Mouse (Mus musculus) liver, postnatal 0 days (tissue): ENCODE measurements around the gene Vps13a. TPM values are rescaled to one million over a fixed set of nuclear protein-coding genes. Genes with fewer than 3 reads are reported as not detected.

ENCODE experiments used
- ATAC-seq: fragments of 200-750 bp; cut with Nextera tagmentation; 2 replicates; pipeline ENCODE4 v1.8.0; 2017; ENCODE audit warnings: mild to moderate bottlenecking, moderate library complexity
- DNase-seq: peaks from one replicate; pipeline ENCODE4 v3.0.0-alpha.2; 2016
- H3K27ac ChIP-seq: fragments of 300-500 bp; sonication (generic); 2 replicates; pipeline ENCODE4 v1.5.1; 2014; ENCODE audit warnings: antibody characterized with exemption, moderate library complexity, mild to moderate bottlenecking, low read depth
- H3K27me3 ChIP-seq: fragments of 300-500 bp; sonication (generic); 2 replicates; pipeline ENCODE4 v1.6.1; 2014; ENCODE audit warnings: low read length, control low read depth, mixed read lengths; ENCODE audit not compliant: insufficient read depth
- H3K36me3 ChIP-seq: fragments of 300-500 bp; sonication (generic); replicated peaks from 2 replicates; pipeline ENCODE4 v1.6.1; 2014; ENCODE audit warnings: mild to moderate bottlenecking, control low read depth, low read length, moderate library complexity, mixed read lengths; ENCODE audit not compliant: insufficient read depth
- H3K4me1 ChIP-seq: fragments of 300-500 bp; sonication (generic); 2 replicates; pipeline ENCODE4 v1.6.1; 2014; ENCODE audit warnings: antibody characterized with exemption, mild to moderate bottlenecking, control low read depth; ENCODE audit not compliant: insufficient read depth
- H3K4me2 ChIP-seq: fragments of 300-500 bp; sonication (generic); 2 replicates; pipeline ENCODE4 v1.6.1; 2014; ENCODE audit warnings: low read depth, mild to moderate bottlenecking, low read length, moderate library complexity, mixed read lengths
- H3K4me3 ChIP-seq: fragments of 300-500 bp; sonication (generic); 2 replicates; pipeline ENCODE4 v1.5.1; 2014; ENCODE audit warnings: low read depth, low read length
- H3K9ac ChIP-seq: fragments of 300-500 bp; sonication (generic); replicated peaks from 2 replicates; pipeline ENCODE4 v1.6.1; 2014; ENCODE audit warnings: mild to moderate bottlenecking, moderate library complexity
- H3K9me3 ChIP-seq: fragments of 300-500 bp; sonication (generic); 2 replicates; pipeline ENCODE4 v1.6.1; 2016; ENCODE audit warnings: mild to moderate bottlenecking, control low read depth, low read length, mixed read lengths
- CTCF ChIP-seq: sonication (generic); IDR thresholded peaks from 2 replicates; pipeline ENCODE4 v1.5.1; 2016; ENCODE audit warnings: antibody characterized with exemption, low read depth
- EP300 ChIP-seq: IDR thresholded peaks from 2 replicates; pipeline ENCODE4 v1.6.1; 2016; ENCODE audit warnings: antibody characterized with exemption, low read depth, mild to moderate bottlenecking
- WGBS: fragments of 180-500 bp; shearing (Covaris S2); extraction: QIAGEN DNeasy Blood & Tissue Kit; methylation state at CpG from one replicate; pipeline ENCODE4 v1.1.7; 2014; ENCODE audit not compliant: insufficient replicate concordance; 5-methylcytosine and 5-hydroxymethylcytosine counted together
- polyA plus RNA-seq: library from polyadenylated mRNA; unstranded; fragments of >200 nt; fragmentation: Nextera tagmentation; extraction: Ambion mirVana; gene quantifications from 2 replicates; pipeline ENCODE4 v1.2.1, GENCODE M21; 2015

Vps13a gene
- polyA plus RNA-seq, 1 experiment from 2014 or later = 6.2 TPM

DNA sequence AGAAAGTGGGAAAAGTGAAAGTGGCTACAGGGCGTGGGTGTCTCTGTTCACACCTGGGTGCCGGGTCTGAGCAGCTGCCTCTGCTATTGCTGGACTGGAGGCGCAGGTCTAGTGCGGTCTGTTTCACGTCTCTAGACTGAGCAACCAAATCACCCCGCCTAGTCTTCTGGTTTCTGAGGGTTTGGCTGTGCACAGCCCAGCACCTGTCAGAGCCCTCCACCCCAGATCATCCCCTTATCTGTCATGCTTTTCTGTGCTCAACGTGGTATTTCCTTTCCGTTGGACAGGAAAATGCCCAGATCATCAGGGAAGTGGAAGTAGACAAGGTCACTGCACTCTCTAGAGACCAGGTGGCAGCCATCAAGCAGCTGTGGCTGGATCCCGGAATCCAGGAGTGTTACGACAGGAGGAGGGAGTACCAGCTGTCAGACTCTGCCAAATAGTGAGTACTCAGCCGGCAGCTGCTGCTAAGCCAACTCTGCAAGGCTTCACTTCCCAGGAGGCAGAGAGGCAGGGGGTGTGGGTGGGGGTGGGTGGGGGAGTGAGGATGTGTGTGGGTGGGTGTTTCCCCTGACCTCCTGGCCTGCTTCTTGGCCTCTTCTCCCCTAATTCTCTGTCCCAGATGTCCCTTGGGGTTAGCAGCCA is 182.0 kb downstream of the Vps13a start:
- ATAC-seq (no peak), DNase-seq (no peak)
- no peak for TF ChIP-seq CTCF
- no peak for TF ChIP-seq EP300
- Histone ChIP-seq H3K36me3 (no peaks in the 10 kb centered on the region), H3K9ac (no peak overlapping the region), H3K4me3 (no peak overlapping the region), H3K27me3 (no peaks in the 10 kb centered on the region), H3K4me1 (no peaks in the 10 kb centered on the region), H3K9me3 (no peaks in the 10 kb centered on the region), H3K27ac (no peak overlapping the region), H3K4me2 (no peak overlapping the region)
- 49% methylated on average over 11 of the region's 11 CpGs for WGBS

DNA sequence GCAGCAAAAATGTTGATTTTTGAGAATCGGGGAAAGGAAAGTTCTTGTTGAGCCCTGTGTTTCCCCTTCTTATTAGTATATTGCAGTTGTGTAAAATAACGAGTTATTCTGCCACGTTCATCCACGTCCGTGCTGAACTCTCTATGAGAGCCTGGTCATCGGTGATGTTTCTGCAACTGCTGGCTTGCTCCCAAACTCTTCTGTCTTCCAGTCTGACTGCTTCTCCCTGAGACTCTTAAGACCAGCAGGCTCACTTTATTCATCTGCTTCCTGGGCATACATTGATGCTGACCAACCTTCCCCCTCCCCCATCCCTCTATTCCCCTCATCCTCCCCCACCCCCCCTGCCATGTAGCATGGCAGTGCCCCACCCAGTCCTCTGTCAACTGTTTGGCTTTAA is 183.5 kb downstream of the Vps13a start:
- ATAC-seq (no peak), DNase-seq (no peak)
- H3K27ac ChIP-seq = no peak overlapping the region
- no peak overlapping the region for H3K9ac ChIP-seq
- H3K27me3 ChIP-seq = no peaks in the 10 kb centered on the region
- TF ChIP-seq EP300 (no peak), CTCF (no peak)
- no peak overlapping the region for H3K4me2 ChIP-seq
- no peaks in the 10 kb centered on the region for H3K36me3 ChIP-seq
- 74% methylated on average over 6 of the region's 6 CpGs for WGBS
- H3K4me1 ChIP-seq = no peaks in the 10 kb centered on the region
- H3K9me3 ChIP-seq = no peaks in the 10 kb centered on the region
- H3K4me3 ChIP-seq = no peak overlapping the region

DNA sequence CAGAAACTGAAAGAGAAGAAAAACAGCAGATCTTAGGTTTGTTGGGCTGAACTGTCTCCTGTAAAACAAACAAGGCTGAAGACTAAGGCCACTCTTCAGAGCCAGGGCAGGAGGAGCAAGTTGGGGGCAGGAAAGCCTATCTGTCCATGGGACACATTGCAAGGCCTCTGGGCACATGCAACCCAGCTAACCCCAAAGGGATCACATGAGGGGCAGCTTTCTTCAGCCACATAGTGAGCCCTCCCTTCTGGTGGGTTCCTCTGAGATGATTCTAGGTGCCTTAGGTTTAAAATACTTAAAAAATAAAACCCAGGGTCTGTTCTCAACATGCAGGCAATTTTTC is 186.8 kb downstream of the Vps13a start:
- Histone ChIP-seq H3K4me1 (no peaks in the 10 kb centered on the region), H3K4me3 (no peak overlapping the region), H3K4me2 (no peak overlapping the region), H3K27ac (no peak overlapping the region), H3K9me3 (no peaks in the 10 kb centered on the region), H3K27me3 (no peaks in the 10 kb centered on the region), H3K9ac (no peak overlapping the region), H3K36me3 (no peaks in the 10 kb centered on the region)
- TF ChIP-seq CTCF (no peak), EP300 (no peak)
- no peak for DNase-seq
- no peak for ATAC-seq

DNA sequence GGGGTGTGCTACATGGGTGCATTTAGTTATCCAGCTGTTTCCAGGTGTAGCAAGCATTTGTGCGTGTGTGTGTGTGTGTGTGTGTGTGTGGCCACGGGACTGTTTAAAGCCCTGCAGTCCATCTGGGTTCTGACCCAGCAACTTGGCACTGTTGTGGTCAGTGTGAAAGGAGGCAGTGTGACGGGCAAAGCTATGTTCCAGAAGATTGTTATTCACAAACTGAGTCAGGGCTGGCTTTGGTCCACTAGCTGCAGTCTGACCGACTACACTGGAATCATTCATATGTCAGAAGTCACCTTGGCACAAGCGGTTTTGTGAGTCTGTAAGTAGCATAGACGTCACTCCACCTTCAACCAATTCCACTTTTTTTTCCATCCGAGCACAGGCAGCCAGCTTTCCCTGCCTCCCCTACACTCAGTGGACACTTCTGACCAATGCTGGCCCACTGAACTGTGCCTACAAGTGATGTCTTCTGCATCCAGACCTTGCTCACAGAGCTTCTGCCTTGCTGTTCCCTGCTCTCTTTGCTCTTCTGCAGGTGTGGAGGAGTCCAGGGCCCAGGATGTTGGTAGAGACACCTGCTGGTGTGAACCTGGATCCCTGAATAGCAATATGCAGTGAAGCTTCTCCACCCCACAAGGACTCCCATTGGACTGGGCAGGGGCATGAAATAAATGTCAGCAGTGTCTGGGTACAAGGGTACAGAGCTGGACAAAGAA is 187.3 kb downstream of the Vps13a start:
- H3K4me2 ChIP-seq = no peak overlapping the region
- H3K4me1 ChIP-seq = no peaks in the 10 kb centered on the region
- H3K9me3 ChIP-seq = no peaks in the 10 kb centered on the region
- TF ChIP-seq CTCF = no peak
- TF ChIP-seq EP300 = no peak
- DNase-seq = no peak
- no peaks in the 10 kb centered on the region for H3K36me3 ChIP-seq
- no peak for ATAC-seq
- no peak overlapping the region for H3K27ac ChIP-seq
- H3K27me3 ChIP-seq = no peaks in the 10 kb centered on the region
- H3K9ac ChIP-seq = no peak overlapping the region
- no peak overlapping the region for H3K4me3 ChIP-seq
- WGBS = 77% methylated on average over 7 of the region's 7 CpGs

DNA sequence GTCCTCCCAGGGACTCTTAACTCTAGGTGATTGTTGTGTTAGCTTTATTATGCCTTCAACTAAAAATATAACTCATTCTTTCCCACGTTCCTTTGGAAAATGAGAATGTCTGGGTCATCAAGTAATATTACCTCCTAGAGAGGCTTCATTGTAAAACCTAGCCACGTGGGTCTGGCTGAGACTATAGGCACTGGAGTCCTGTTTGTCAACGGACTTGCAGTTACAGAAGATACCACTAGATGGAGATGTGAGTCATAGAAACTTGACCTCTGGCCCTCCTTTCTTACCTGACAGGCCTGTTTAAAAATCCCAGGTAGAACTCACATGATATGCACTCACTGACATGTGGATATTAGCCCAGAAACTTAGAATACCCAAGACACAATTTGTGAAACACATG is 195.4 kb downstream of the Vps13a start:
- 6% methylated on average over 3 of the region's 3 CpGs for WGBS
- Histone ChIP-seq H3K4me2 (no peak overlapping the region), H3K36me3 (no peaks in the 10 kb centered on the region), H3K4me1 (no peaks in the 10 kb centered on the region), H3K27ac (no peak overlapping the region), H3K9ac (no peak overlapping the region), H3K4me3 (no peak overlapping the region), H3K9me3 (peaks cover 4% of the 10 kb centered on the region; the same call in 1 of the 2 replicates), H3K27me3 (no peaks in the 10 kb centered on the region)
- TF ChIP-seq CTCF (peak; percentile 77), EP300 (no peak)
- ATAC-seq (0 out of 2 replicates have a peak, but pooled peaks have one; percentile 31), DNase-seq (no peak)

DNA sequence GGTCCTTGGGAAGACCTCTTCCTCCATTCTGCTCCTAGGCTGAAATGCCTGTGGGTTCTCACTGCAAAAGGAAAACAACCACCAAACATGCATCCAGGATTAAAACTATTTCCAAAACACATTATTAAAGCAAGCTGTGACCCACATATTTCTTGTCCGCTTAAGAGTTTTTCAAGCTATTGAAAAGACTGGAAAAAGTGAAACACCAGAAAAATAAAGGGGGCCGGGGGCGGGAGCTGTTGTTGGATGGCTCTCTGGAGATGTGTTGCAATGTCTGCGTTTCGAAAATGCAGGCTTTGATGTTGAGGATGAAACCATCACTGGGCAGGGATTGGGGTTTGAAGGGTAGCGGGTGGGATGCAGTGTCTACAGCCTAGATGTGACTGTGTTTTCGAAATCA is 196.2 kb downstream of the Vps13a start:
- Histone ChIP-seq H3K9me3 (peaks cover 4% of the 10 kb centered on the region; the same call in 1 of the 2 replicates), H3K27me3 (no peaks in the 10 kb centered on the region), H3K4me3 (no peak overlapping the region), H3K4me1 (no peaks in the 10 kb centered on the region), H3K9ac (no peak overlapping the region), H3K36me3 (no peaks in the 10 kb centered on the region), H3K4me2 (no peak overlapping the region), H3K27ac (no peak overlapping the region)
- DNase-seq (no peak), ATAC-seq (no peak)
- TF ChIP-seq CTCF (no peak), EP300 (no peak)
- WGBS = 76% methylated on average over 7 of the region's 7 CpGs
